Mouse (Mus musculus) cortical plate, adult 2 months (tissue): ENCODE measurements around the gene Tmem115. TPM values are rescaled to one million over a fixed set of nuclear protein-coding genes. Genes with fewer than 3 reads are reported as not detected.

Source experiments
- H3K27ac ChIP-seq: fragments of 200-500 bp; 2 replicates; pipeline ENCODE4 v1.5.1; 2012; ENCODE audit warnings: low read length, control low read depth, inconsistent platforms; ENCODE audit not compliant: insufficient read depth
- H3K4me1 ChIP-seq: fragments of 200-500 bp; 2 replicates; pipeline ENCODE4 v1.6.1; 2011; ENCODE audit warnings: low read length; ENCODE audit not compliant: control insufficient read depth, insufficient read depth
- H3K4me3 ChIP-seq: fragments of 200-500 bp; 2 replicates; pipeline ENCODE4 v1.5.1; 2011; ENCODE audit warnings: mild to moderate bottlenecking, low read length, control low read depth; ENCODE audit not compliant: insufficient read depth
- CTCF ChIP-seq: fragments of 200-500 bp; IDR thresholded peaks from 2 replicates; pipeline ENCODE4 v1.5.1; 2011; ENCODE audit warnings: mild to moderate bottlenecking, control low read depth, low read length; ENCODE audit not compliant: insufficient read depth; ENCODE audit errors: extremely low read depth
- POLR2A ChIP-seq: fragments of 200-500 bp; IDR thresholded peaks from 2 replicates; pipeline ENCODE4 v1.6.1; 2011; ENCODE audit warnings: mild to moderate bottlenecking, low read length, control low read depth; ENCODE audit not compliant: insufficient read depth; ENCODE audit errors: extremely low read depth
- polyA plus RNA-seq: library from polyadenylated mRNA; depleted of rRNA; stranded (reverse); fragments of >200 nt; gene quantifications from 2 replicates; pipeline ENCODE4 v1.2.3, GENCODE M21; 2012

The Tmem115 gene
- polyA plus RNA-seq, 1 experiment: 36.5 TPM

- Histone ChIP-seq H3K4me3 (peak overlapping the region; percentile 51), H3K27ac (no peak overlapping the region), H3K4me1 (peaks cover 4% of the 10 kb centered on the region)
- TF ChIP-seq CTCF (no peak), POLR2A (no peak)
Measured at GRCm38 (mm10) chr9:107541005-107541404, 7.3 kb downstream of the Tmem115 start.

- no peak for TF ChIP-seq CTCF
- peak; percentile 70; the same call in 1 of the 2 replicates for TF ChIP-seq POLR2A
- H3K4me1 ChIP-seq: peaks cover under 1% of the 10 kb centered on the region
Measured at GRCm38 (mm10) chr9:107541474-107542351, 8.0 kb downstream of the Tmem115 start, which contains the start of the genes Cyb561d2 and Nprl2. Gene Cyb561d2 (minus strand): TSS chr9:107542193. Gene Nprl2 (plus strand): TSS chr9:107542226.

GRCm38 (mm10) chr9:107542352-107542686 is 8.6 kb downstream of the Tmem115 start:
- no peak overlapping the region for H3K27ac ChIP-seq
- H3K4me3 ChIP-seq: peak overlapping the region; percentile 51
- no peaks in the 10 kb centered on the region for H3K4me1 ChIP-seq
- no peak for TF ChIP-seq CTCF
- no peak for TF ChIP-seq POLR2A

More at GRCm38 (mm10) chr9:107541474-107542351, 8.0 kb downstream of the Tmem115 start, which contains the start of the genes Cyb561d2 and Nprl2:
- H3K4me3 ChIP-seq: peak within 1 kb of the TSS; percentile 51
- no peak within 1 kb of the TSS for H3K27ac ChIP-seq

DNA sequence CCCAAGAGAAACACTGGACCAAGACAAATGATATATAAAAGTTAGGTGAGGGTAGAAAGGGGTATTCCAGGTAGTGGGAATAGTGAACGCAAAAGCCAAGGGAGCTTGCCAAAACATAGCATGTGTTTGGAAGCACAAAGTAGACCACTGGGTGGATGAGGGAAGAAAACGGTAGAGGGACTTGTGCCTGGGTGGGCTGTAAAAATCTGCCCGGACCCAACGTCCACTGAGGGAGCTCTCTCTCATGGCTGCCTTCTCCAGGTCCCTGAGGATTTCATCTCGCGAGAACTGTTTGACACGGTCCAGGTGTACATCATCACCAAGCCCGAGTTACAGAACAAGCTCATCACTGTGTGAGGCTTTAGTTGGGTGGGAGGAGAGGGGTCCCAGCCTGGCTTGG is 9.0 kb downstream of the Tmem115 start:
- Histone ChIP-seq H3K27ac (no peak overlapping the region), H3K4me1 (no peaks in the 10 kb centered on the region), H3K4me3 (peak overlapping the region; percentile 51)
- TF ChIP-seq CTCF: no peak
- TF ChIP-seq POLR2A: no peak

DNA sequence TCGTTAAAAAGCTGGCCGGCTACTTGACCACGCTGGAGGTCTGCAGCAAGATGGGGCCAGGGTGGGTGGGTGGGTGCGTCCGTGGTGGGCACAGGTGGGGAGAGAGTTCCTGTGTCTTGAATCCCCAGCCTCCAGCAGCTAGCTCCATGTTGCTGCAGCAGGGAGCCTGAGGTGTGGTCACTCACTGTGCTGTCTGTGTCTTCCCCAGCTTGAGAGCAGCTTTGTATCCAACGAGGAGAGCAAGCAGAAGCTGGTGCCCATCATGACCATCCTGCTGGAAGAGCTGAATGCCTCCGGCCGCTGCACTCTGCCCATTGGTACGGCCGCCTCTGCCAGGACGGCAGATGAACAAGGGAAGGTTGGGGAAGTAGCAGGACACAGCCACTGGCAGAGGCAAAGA is 9.6 kb downstream of the Tmem115 start:
- Histone ChIP-seq H3K4me3 (no peak overlapping the region), H3K4me1 (no peaks in the 10 kb centered on the region), H3K27ac (no peak overlapping the region)
- TF ChIP-seq CTCF: no peak
- no peak for TF ChIP-seq POLR2A

DNA sequence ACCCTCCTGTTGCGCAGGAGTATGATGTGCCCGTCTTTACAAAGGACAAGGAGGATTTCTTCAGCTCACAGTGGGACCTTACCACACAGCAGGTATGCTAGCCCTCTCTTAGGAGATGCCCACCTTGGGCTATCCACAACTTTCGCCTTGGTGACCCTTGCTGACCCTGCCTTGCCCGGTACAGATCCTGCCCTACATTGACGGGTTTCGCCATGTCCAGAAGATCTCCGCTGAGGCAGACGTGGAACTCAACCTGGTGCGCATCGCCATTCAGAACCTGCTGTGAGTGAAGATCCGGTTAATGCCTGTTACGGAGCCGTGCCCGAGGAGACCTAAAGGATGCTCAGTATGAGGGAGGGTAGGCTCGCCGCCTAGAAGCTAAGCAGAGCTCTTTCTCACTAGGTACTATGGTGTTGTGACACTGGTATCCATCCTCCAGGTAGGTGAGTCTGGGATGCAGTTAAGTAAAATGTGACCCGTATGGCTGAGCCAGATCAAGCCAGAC is 10.5 kb downstream of the Tmem115 start:
- Histone ChIP-seq H3K4me3 (no peak overlapping the region), H3K4me1 (no peaks in the 10 kb centered on the region), H3K27ac (no peak overlapping the region)
- TF ChIP-seq CTCF: no peak
- no peak for TF ChIP-seq POLR2A

GRCm38 (mm10) chr9:107544729-107545128 is 11.0 kb downstream of the Tmem115 start:
- TF ChIP-seq CTCF (no peak), POLR2A (no peak)
- Histone ChIP-seq H3K4me3 (no peak overlapping the region), H3K4me1 (no peaks in the 10 kb centered on the region), H3K27ac (no peak overlapping the region)

- TF ChIP-seq CTCF: no peak
- no peak for TF ChIP-seq POLR2A
- Histone ChIP-seq H3K4me3 (no peak overlapping the region), H3K27ac (no peak overlapping the region), H3K4me1 (no peaks in the 10 kb centered on the region)
Measured at GRCm38 (mm10) chr9:107545199-107545598, 11.5 kb downstream of the Tmem115 start.

GRCm38 (mm10) chr9:107545602-107546001 is 11.9 kb downstream of the Tmem115 start:
- Histone ChIP-seq H3K4me1 (no peaks in the 10 kb centered on the region), H3K27ac (no peak overlapping the region), H3K4me3 (no peak overlapping the region)
- TF ChIP-seq CTCF: peak; percentile 79
- no peak for TF ChIP-seq POLR2A

- Histone ChIP-seq H3K4me1 (0 out of 2 replicates have a peak, but pooled peaks cover 1% of the 10 kb centered on the region), H3K4me3 (peak within 1 kb of the TSS; percentile 7), H3K27ac (no peak within 1 kb of the TSS)
- TF ChIP-seq CTCF (no peak), POLR2A (peak; percentile 40; the same call in 1 of the 2 replicates)
Measured at GRCm38 (mm10) chr9:107547026-107547425, 13.3 kb downstream of the Tmem115 start, which contains the start of gene Zmynd10. Gene Zmynd10 (plus strand): TSS chr9:107547298.
